Mouse (Mus musculus) lung, adult 2 months (tissue): ENCODE measurements around the gene Dop1b.

Experiments
- CTCF ChIP-seq: fragments of 200-500 bp; IDR thresholded peaks from 2 replicates; pipeline ENCODE4 v1.5.1; 2011; ENCODE audit warnings: mild to moderate bottlenecking, low read length, control low read depth; ENCODE audit not compliant: insufficient read depth
- POLR2A ChIP-seq: fragments of 200-500 bp; IDR thresholded peaks from 2 replicates; pipeline ENCODE4 v1.6.1; 2011; ENCODE audit warnings: low read depth, mild to moderate bottlenecking, control low read depth, low read length, borderline replicate concordance; ENCODE audit errors: extremely low read depth

DNA sequence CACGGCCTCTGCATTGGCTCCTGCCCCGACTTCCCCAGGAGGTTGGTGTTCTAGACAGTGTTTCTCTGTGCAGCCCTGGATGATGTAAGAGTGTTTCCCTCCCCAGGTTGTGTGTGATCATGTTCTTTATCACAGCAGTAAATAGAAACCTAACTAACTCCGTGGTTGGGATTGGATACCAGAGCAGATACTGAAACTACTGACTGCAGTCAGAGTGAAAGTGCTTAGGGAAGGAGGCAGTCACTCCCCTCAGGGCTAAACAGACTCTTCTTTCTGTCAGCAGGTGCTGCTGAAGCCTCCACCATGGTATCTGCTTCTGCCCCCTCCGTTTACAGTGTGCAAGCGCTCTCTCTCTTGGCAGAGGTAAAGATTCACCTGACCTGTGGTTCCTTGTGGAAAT lies 86.9 kb downstream of the Dop1b start:
- TF ChIP-seq CTCF, result no peak
- no peak for TF ChIP-seq POLR2A
